Mouse (Mus musculus): Measurements from ENCODE around the gene Ddc.
A peak's percentile ranks its signal among the peaks of the same experiment; 100 is the strongest.

Gene Ddc

GRCm38 (mm10) chr11:11825670-11826069 is 72.3 kb downstream of the Ddc start:
- peak; percentile 79 for DNase-seq (ENCODE audit: low read depth, low spot score)

GRCm38 (mm10) chr11:11824970-11825635 is 72.8 kb downstream of the Ddc start:
- no peak for DNase-seq (ENCODE audit: low read depth, low spot score)

GRCm38 (mm10) chr11:11823980-11824911 is 73.7 kb downstream of the Ddc start:
- DNase-seq (ENCODE audit: low read depth, low spot score): no peak

- DNase-seq (ENCODE audit: low read depth, low spot score): no peak
These were observed 75.5 kb downstream of the Ddc start for GRCm38 (mm10) chr11:11822181-11823095.

GRCm38 (mm10) chr11:11821387-11821975 is 76.5 kb downstream of the Ddc start:
- DNase-seq (ENCODE audit: low read depth, low spot score): no peak

GRCm38 (mm10) chr11:11820737-11821136 is 77.2 kb downstream of the Ddc start:
- DNase-seq (ENCODE audit: low read depth, low spot score): peak; percentile 41

- DNase-seq (ENCODE audit: low read depth, low spot score): peak; percentile 90
These were observed 77.7 kb downstream of the Ddc start for GRCm38 (mm10) chr11:11820251-11820650.

- no peak for DNase-seq (ENCODE audit: low read depth, low spot score)
These were observed 78.7 kb downstream of the Ddc start for GRCm38 (mm10) chr11:11819206-11819605.

GRCm38 (mm10) chr11:11818797-11819196 is 79.1 kb downstream of the Ddc start:
- DNase-seq (ENCODE audit: low read depth, low spot score): no peak

GRCm38 (mm10) chr11:11815737-11816136 is 82.2 kb downstream of the Ddc start:
- no peak for DNase-seq (ENCODE audit: low read depth, low spot score)

- peak; percentile 89 for DNase-seq (ENCODE audit: low read depth, low spot score)
These were observed 86.0 kb downstream of the Ddc start for GRCm38 (mm10) chr11:11811906-11812480.

GRCm38 (mm10) chr11:11809404-11810175 is 88.4 kb downstream of the Ddc start:
- no peak for DNase-seq (ENCODE audit: low read depth, low spot score)

- peak; percentile 100 for DNase-seq (ENCODE audit: low read depth, low spot score)
These were observed 89.0 kb downstream of the Ddc start, which contains the start of gene Fignl1 for GRCm38 (mm10) chr11:11808820-11809403. Gene Fignl1 (minus strand): TSS chr11:11808962.

GRCm38 (mm10) chr11:11808035-11808819 is 89.7 kb downstream of the Ddc start:
- DNase-seq (ENCODE audit: low read depth, low spot score): no peak

GRCm38 (mm10) chr11:11805951-11806350 is 92.0 kb downstream of the Ddc start:
- no peak for DNase-seq (ENCODE audit: low read depth, low spot score)

GRCm38 (mm10) chr11:11804421-11804820 is 93.5 kb downstream of the Ddc start:
- no peak for DNase-seq (ENCODE audit: low read depth, low spot score)

- DNase-seq (ENCODE audit: low read depth, low spot score): no peak
These were observed 96.9 kb downstream of the Ddc start for GRCm38 (mm10) chr11:11801067-11801466.

- DNase-seq (ENCODE audit: low read depth, low spot score): no peak
These were observed 97.6 kb downstream of the Ddc start for GRCm38 (mm10) chr11:11800304-11800703.

GRCm38 (mm10) chr11:11798690-11799089 is 99.3 kb downstream of the Ddc start:
- DNase-seq (ENCODE audit: low read depth, low spot score): no peak
